Mouse (Mus musculus) bone marrow macrophage, adult 2 months (primary cell): ENCODE measurements around the gene Tspan18. TPM values are rescaled to one million over a fixed set of nuclear protein-coding genes. Genes with fewer than 3 reads are reported as not detected.

Experiments
- H3K27ac ChIP-seq: 2 replicates; pipeline ENCODE4 v1.5.1; 2012; ENCODE audit warnings: low read depth, low read length; ENCODE audit not compliant: insufficient read depth
- H3K4me1 ChIP-seq: 2 replicates; pipeline ENCODE4 v1.6.1; 2012; ENCODE audit warnings: low read length; ENCODE audit not compliant: control insufficient read depth, insufficient read depth
- H3K4me3 ChIP-seq: 2 replicates; pipeline ENCODE4 v1.5.1; 2012; ENCODE audit warnings: mild to moderate bottlenecking, low read length, moderate library complexity; ENCODE audit not compliant: insufficient read depth
- CTCF ChIP-seq: IDR thresholded peaks from 2 replicates; pipeline ENCODE4 v1.5.1; 2012; ENCODE audit warnings: low read depth, mild to moderate bottlenecking, low read length, moderate library complexity
- POLR2A ChIP-seq: IDR thresholded peaks from 2 replicates; pipeline ENCODE4 v1.6.1; 2012; ENCODE audit warnings: mild to moderate bottlenecking, low read depth, low read length, borderline replicate concordance
- polyA plus RNA-seq: library from polyadenylated mRNA; stranded (reverse); fragments of >200 nt; gene quantifications from 2 replicates; pipeline ENCODE4 v1.2.4, GENCODE M21; 2012; ENCODE audit not compliant: missing spikeins, insufficient read depth, insufficient read length

Tspan18 gene
- polyA plus RNA-seq, 1 experiment: not detected

GRCm38 (mm10) chr2:93226606-93227595 is 107.4 kb downstream of the Tspan18 start:
- Histone ChIP-seq H3K27ac (no peak overlapping the region), H3K4me1 (no peaks in the 10 kb centered on the region), H3K4me3 (no peak overlapping the region)
- TF ChIP-seq POLR2A (no peak), CTCF (peak; percentile 51)

GRCm38 (mm10) chr2:93223463-93223862 is 110.8 kb downstream of the Tspan18 start:
- Histone ChIP-seq H3K27ac (no peak overlapping the region), H3K4me1 (no peaks in the 10 kb centered on the region), H3K4me3 (no peak overlapping the region)
- TF ChIP-seq CTCF: no peak
- no peak for TF ChIP-seq POLR2A

- Histone ChIP-seq H3K4me1 (no peaks in the 10 kb centered on the region), H3K27ac (no peak overlapping the region), H3K4me3 (no peak overlapping the region)
- TF ChIP-seq POLR2A: no peak
- no peak for TF ChIP-seq CTCF
Measured at GRCm38 (mm10) chr2:93220447-93220846, 113.9 kb downstream of the Tspan18 start.

GRCm38 (mm10) chr2:93219576-93219975 is 114.7 kb downstream of the Tspan18 start:
- H3K27ac ChIP-seq: no peak overlapping the region
- H3K4me1 ChIP-seq: peaks cover 6% of the 10 kb centered on the region
- no peak for TF ChIP-seq POLR2A
- TF ChIP-seq CTCF: no peak
- H3K4me3 ChIP-seq: no peak overlapping the region

GRCm38 (mm10) chr2:93218353-93218990 is 115.8 kb downstream of the Tspan18 start:
- Histone ChIP-seq H3K4me1 (peaks cover 14% of the 10 kb centered on the region), H3K27ac (no peak overlapping the region), H3K4me3 (no peak overlapping the region)
- TF ChIP-seq POLR2A (no peak), CTCF (no peak)

GRCm38 (mm10) chr2:93217015-93217414 is 117.3 kb downstream of the Tspan18 start:
- Histone ChIP-seq H3K27ac (no peak overlapping the region), H3K4me3 (no peak overlapping the region), H3K4me1 (peaks cover 21% of the 10 kb centered on the region)
- peak; percentile 49 for TF ChIP-seq CTCF
- TF ChIP-seq POLR2A: no peak

- Histone ChIP-seq H3K27ac (no peak overlapping the region), H3K4me3 (no peak overlapping the region), H3K4me1 (peaks cover 21% of the 10 kb centered on the region)
- TF ChIP-seq CTCF (no peak), POLR2A (no peak)
Measured at GRCm38 (mm10) chr2:93215790-93216189, 118.5 kb downstream of the Tspan18 start.

- no peak for TF ChIP-seq CTCF
- no peak for TF ChIP-seq POLR2A
Measured at GRCm38 (mm10) chr2:93214192-93214591, 120.1 kb downstream of the Tspan18 start.

GRCm38 (mm10) chr2:93212865-93213264 is 121.4 kb downstream of the Tspan18 start:
- TF ChIP-seq POLR2A (no peak), CTCF (no peak)
- H3K4me1 ChIP-seq: peaks cover 21% of the 10 kb centered on the region
- no peak overlapping the region for H3K27ac ChIP-seq
- no peak overlapping the region for H3K4me3 ChIP-seq

More at GRCm38 (mm10) chr2:93214192-93214591, 120.1 kb downstream of the Tspan18 start:
- Histone ChIP-seq H3K4me3 (no peak overlapping the region), H3K27ac (no peak overlapping the region), H3K4me1 (peaks cover 21% of the 10 kb centered on the region)

- Histone ChIP-seq H3K27ac (no peak overlapping the region), H3K4me1 (peaks cover 21% of the 10 kb centered on the region), H3K4me3 (no peak overlapping the region)
- TF ChIP-seq POLR2A (no peak), CTCF (no peak)
Measured at GRCm38 (mm10) chr2:93212386-93212785, 121.9 kb downstream of the Tspan18 start.
